Mouse (Mus musculus) forebrain, embryonic 12.5 days (tissue): ENCODE measurements around the gene Coq10a. TPM values are rescaled to one million over a fixed set of nuclear protein-coding genes. Genes with fewer than 3 reads are reported as not detected.

Experiments used
- ATAC-seq: fragments of 200-750 bp; cut with Nextera tagmentation; 2 replicates; pipeline ENCODE4 v1.8.0; 2017; ENCODE audit warnings: moderate TSS enrichment; ENCODE audit not compliant: low FRiP score
- H3K27ac ChIP-seq: fragments of 300-500 bp; sonication (generic); 2 replicates; pipeline ENCODE4 v1.5.1; 2016; ENCODE audit warnings: mild to moderate bottlenecking
- H3K27me3 ChIP-seq: fragments of 300-500 bp; sonication (generic); 2 replicates; pipeline ENCODE4 v1.6.1; 2016; ENCODE audit warnings: mild to moderate bottlenecking
- H3K36me3 ChIP-seq: fragments of 300-500 bp; sonication (generic); replicated peaks from 2 replicates; pipeline ENCODE4 v1.6.1; 2016; ENCODE audit warnings: mild to moderate bottlenecking
- H3K4me1 ChIP-seq: fragments of 300-500 bp; sonication (generic); 2 replicates; pipeline ENCODE4 v1.6.1; 2016
- H3K4me2 ChIP-seq: fragments of 300-500 bp; sonication (generic); 2 replicates; pipeline ENCODE4 v1.6.1; 2016; ENCODE audit warnings: mild to moderate bottlenecking, moderate library complexity
- H3K4me3 ChIP-seq: fragments of 300-500 bp; sonication (generic); replicated peaks from 2 replicates; pipeline ENCODE4 v1.5.1; 2016; ENCODE audit warnings: mild to moderate bottlenecking
- H3K9ac ChIP-seq: fragments of 300-500 bp; sonication (generic); 2 replicates; pipeline ENCODE4 v1.6.1; 2016; ENCODE audit warnings: mild to moderate bottlenecking
- H3K9me3 ChIP-seq: fragments of 300-500 bp; sonication (generic); 2 replicates; pipeline ENCODE4 v1.6.1; 2016
- WGBS: fragments of 180-500 bp; shearing (Covaris S2); methylation state at CpG from one replicate; pipeline ENCODE4 v1.1.7; 2016; 5-methylcytosine and 5-hydroxymethylcytosine counted together
- polyA plus RNA-seq: library from polyadenylated mRNA; unstranded; fragments of >200 nt; fragmentation: Nextera tagmentation; extraction: Ambion mirVana; gene quantifications from 2 replicates; pipeline ENCODE4 v1.2.1, GENCODE M21; 2016

Gene Coq10a
- polyA plus RNA-seq = 24.2 and 25.5 TPM in 2 replicates

DNA sequence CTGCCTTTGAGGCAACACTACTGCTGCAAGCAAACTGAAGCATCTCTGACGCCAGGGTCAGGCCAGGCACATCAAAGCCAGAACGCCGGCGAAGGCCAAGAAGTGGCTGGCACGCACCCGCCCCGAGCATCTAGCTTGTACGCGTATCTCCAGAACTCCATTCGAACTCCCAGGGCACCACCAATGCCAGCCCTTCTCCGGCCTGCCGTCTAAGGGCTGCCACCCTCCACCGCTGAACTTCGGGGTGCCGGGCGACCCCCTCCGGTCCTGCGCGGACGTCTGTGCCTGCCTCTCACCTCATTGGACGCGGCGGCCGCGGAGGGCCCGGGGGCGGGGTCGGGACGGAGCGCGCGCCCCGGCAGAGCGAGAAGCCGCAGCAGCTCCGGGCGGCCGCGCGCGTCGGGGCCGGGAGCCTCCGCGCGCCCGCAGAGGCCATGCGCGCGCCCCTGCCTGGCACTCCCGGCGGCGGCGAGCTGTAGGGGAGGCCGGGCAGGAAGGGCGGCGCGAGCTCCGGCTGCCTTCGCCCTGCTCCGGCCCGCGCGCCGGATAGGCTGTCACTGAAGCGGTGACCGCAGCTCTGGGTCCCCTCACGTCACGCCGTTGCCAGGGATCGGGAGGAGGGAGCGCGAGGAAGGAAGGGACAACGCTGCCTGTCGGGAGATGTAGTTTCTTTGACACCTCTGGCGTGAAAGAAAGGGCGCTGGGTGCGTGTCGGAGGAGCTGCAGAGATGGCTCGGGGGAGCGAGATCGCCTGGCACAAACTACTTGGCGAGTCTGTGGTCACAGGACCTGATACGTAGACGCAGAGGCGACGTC is at the start of gene Coq10a:
TSS of gene Coq10a (minus strand) at position 596 of the 816 bp plus-strand sequence.
- Histone ChIP-seq H3K27ac (peak within 1 kb of the TSS; percentile 96), H3K27me3 (0 out of 2 replicates have a peak, but pooled peaks cover 3% of the 10 kb centered on the region), H3K36me3 (peaks cover 15% of the 10 kb centered on the region), H3K9ac (peak within 1 kb of the TSS; percentile 69), H3K4me3 (peak within 1 kb of the TSS; percentile 65), H3K9me3 (no peaks in the 10 kb centered on the region), H3K4me2 (peak within 1 kb of the TSS; percentile 71), H3K4me1 (peaks cover 18% of the 10 kb centered on the region)
- peak; percentile 93 for ATAC-seq
- WGBS = under 1% methylated on average over 82 of the region's 87 CpGs

DNA sequence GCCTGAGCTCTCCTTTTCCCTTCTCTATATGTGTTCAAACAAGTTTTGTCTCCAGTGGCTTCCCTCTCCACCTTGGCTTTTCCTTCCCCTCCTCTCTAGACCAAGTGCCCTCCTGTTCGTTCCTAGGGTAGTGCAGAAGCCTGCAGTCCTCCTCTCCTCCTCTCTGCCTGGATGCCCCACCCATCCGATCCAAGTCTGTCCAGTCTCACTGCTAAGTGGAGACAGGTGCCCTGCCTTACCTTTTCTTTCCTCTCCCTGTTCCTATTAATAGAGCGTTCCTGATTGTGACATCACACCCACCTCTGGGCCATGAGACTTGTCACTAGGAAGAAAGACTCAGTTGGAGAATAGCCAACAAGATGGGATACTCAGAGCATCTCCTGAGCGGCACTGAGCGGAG is 46.1 kb upstream of the Coq10a start:
- Histone ChIP-seq H3K9me3 (no peaks in the 10 kb centered on the region), H3K27me3 (no peaks in the 10 kb centered on the region), H3K4me3 (no peak overlapping the region), H3K4me2 (no peak overlapping the region), H3K9ac (no peak overlapping the region), H3K27ac (no peak overlapping the region), H3K36me3 (peaks cover 54% of the 10 kb centered on the region), H3K4me1 (peaks cover 33% of the 10 kb centered on the region)
- 94% methylated on average over 5 of the region's 5 CpGs for WGBS
- ATAC-seq = no peak

- peaks cover 43% of the 10 kb centered on the region for H3K4me1 ChIP-seq
- H3K9ac ChIP-seq = peak overlapping the region; percentile 93; the same call in 1 of the 2 replicates
- no peak for ATAC-seq
- H3K4me3 ChIP-seq = peak overlapping the region; percentile 93
- H3K36me3 ChIP-seq = peaks cover 40% of the 10 kb centered on the region
- H3K27ac ChIP-seq = no peak overlapping the region
- peak overlapping the region; percentile 84 for H3K4me2 ChIP-seq
- 29% methylated on average over 1 of the region's 1 CpGs for WGBS
- H3K27me3 ChIP-seq = no peaks in the 10 kb centered on the region
- H3K9me3 ChIP-seq = no peaks in the 10 kb centered on the region
Measured at GRCm38 (mm10) chr10:128413076-128413475, 44.3 kb upstream of the Coq10a start.

- Histone ChIP-seq H3K27ac (no peak overlapping the region), H3K4me1 (peaks cover 46% of the 10 kb centered on the region), H3K9me3 (no peaks in the 10 kb centered on the region), H3K36me3 (peaks cover 40% of the 10 kb centered on the region), H3K4me2 (peak overlapping the region; percentile 84), H3K27me3 (no peaks in the 10 kb centered on the region), H3K9ac (peak overlapping the region; percentile 93), H3K4me3 (peak overlapping the region; percentile 93)
- 49% methylated on average over 1 of the region's 1 CpGs for WGBS
- ATAC-seq = no peak
Measured at GRCm38 (mm10) chr10:128412558-128412957, 43.8 kb upstream of the Coq10a start.

GRCm38 (mm10) chr10:128412055-128412381 is 43.2 kb upstream of the Coq10a start:
- H3K36me3 ChIP-seq = peaks cover 38% of the 10 kb centered on the region
- H3K9ac ChIP-seq = peak overlapping the region; percentile 93
- H3K4me1 ChIP-seq = peaks cover 46% of the 10 kb centered on the region
- peak overlapping the region; percentile 84 for H3K4me2 ChIP-seq
- H3K27me3 ChIP-seq = no peaks in the 10 kb centered on the region
- 0% methylated on average over 14 of the region's 14 CpGs for WGBS
- no peak for ATAC-seq
- H3K9me3 ChIP-seq = no peaks in the 10 kb centered on the region
- peak overlapping the region; percentile 93 for H3K4me3 ChIP-seq
- H3K27ac ChIP-seq = peak overlapping the region; percentile 96

DNA sequence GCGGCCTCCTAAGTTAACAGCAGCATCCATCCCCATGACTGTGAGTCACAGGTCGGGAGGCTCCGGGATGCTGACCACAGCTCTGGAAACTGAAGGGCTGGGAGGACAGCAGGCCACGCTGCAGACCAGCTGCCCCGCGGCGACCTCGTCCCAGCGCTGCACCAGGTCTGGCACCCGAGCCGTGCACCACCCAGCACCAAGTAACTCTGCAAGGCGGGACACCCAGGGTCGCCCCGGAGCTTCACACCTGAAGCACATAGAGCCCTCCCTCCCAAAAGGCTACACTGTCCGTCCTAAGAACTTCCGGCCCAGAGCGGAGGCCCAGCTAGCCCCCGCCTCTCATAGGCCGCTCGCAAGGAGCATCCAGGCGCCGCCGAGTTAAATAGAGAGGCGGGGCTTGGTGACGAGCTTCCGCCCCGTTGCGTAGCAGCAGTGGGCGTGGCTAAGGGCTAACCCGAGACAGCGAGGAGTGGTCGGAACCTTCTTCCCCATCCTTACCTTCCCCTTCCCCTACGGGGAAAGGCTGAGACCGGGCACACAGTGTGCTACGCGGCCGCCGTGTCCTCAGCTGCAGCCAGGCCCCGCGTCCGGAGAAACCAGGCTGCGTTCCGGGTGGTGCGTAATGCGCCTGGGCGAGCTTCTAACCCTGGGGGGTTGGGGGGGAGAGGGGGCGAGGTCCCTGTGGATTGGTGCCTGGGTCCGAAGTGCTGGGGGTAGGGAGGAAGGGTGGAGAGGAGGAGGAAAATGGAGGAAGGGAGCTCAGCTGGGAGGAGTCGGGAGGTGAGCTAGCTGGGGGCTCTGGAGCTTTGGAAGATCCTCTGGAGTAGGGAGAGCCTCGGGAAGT is 42.6 kb upstream of the Coq10a start, which contains the start of the genes Nabp2 and Rnf41:
TSS of gene Nabp2 (minus strand) at position 282 of the 844 bp plus-strand sequence.
TSS of gene Rnf41 (plus strand) at position 447 of the 844 bp plus-strand sequence.
- H3K36me3 ChIP-seq = peaks cover 35% of the 10 kb centered on the region

DNA sequence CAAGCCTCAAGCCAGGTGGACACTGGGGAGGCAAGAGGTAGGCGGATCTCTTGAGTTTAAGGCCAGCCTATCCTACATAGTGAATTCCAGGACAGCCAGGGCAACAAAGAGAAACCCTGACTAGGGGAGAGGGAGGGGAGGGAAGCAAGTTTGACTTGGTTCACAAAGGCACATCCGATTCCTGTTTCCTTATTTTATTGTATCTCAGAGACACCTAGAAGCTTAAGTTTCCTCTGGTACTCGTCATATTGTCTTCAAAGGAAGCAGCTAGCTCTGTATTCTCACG is 41.7 kb upstream of the Coq10a start:
- Histone ChIP-seq H3K9me3 (no peaks in the 10 kb centered on the region), H3K4me3 (peak overlapping the region; percentile 93), H3K4me2 (peak overlapping the region; percentile 84), H3K27me3 (no peaks in the 10 kb centered on the region), H3K27ac (peak overlapping the region; percentile 96), H3K4me1 (peaks cover 46% of the 10 kb centered on the region), H3K9ac (peak overlapping the region; percentile 93; the same call in 1 of the 2 replicates), H3K36me3 (peaks cover 37% of the 10 kb centered on the region)
- no peak for ATAC-seq
- WGBS = 27% methylated on average over 4 of the region's 4 CpGs

More for the DNA sequence above, 42.6 kb upstream of the Coq10a start, which contains the start of the genes Nabp2 and Rnf41:
- peak; percentile 89 for ATAC-seq
- Histone ChIP-seq H3K4me1 (peaks cover 46% of the 10 kb centered on the region), H3K4me2 (peak within 1 kb of the TSS; percentile 84), H3K9me3 (no peaks in the 10 kb centered on the region), H3K9ac (peak within 1 kb of the TSS; percentile 93), H3K27ac (peak within 1 kb of the TSS; percentile 96), H3K27me3 (no peaks in the 10 kb centered on the region), H3K4me3 (peak within 1 kb of the TSS; percentile 93)
- under 1% methylated on average over 49 of the region's 50 CpGs for WGBS

DNA sequence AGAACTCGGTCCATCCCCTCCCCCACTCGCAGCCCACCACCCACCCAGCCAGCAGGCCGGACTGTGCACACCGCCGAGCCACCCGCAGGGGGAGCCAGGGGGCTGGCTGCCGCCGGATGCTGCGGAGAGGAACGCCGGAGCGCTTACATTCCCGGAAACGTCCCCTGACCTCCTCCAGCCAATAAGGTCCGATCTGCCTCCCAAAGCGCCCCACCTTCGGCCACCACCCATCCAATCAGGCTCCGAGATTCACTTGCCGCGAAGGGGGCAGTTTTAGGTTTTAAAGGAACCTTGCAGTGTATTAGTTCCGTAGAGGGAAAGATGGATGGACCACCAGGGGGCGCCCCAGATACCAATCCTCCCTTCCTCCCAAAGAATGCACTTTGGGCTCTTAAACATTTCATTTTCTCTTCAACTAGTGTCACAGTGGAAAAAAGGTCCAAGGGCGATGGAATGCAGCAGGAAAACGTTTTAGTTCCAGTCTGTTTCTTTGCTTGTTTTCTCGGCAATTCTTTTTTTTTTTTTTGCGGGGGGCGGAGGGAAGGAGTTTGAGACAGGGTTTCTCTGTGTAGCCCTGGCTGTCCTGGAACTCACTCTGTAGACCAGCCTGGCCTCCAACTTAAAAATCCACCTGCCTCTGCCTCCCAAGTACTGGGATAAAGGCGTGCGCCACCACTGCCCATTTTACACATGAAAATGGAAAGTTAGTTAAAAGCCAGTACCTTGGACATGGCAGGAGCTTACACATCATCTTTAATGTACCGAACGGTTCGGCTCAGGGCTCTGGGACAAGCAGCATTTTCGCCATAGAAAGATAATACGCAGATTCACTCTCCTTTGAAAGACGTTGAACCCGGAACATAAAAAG is 41.1 kb upstream of the Coq10a start:
- peak overlapping the region; percentile 84 for H3K4me2 ChIP-seq
- H3K9ac ChIP-seq = peak overlapping the region; percentile 93
- H3K4me3 ChIP-seq = peak overlapping the region; percentile 93
- peaks cover 46% of the 10 kb centered on the region for H3K4me1 ChIP-seq
- ATAC-seq = peak; percentile 92
- H3K27ac ChIP-seq = peak overlapping the region; percentile 96
- H3K36me3 ChIP-seq = peaks cover 35% of the 10 kb centered on the region
- WGBS = 5% methylated on average over 36 of the region's 36 CpGs
- H3K9me3 ChIP-seq = no peaks in the 10 kb centered on the region
- no peaks in the 10 kb centered on the region for H3K27me3 ChIP-seq

DNA sequence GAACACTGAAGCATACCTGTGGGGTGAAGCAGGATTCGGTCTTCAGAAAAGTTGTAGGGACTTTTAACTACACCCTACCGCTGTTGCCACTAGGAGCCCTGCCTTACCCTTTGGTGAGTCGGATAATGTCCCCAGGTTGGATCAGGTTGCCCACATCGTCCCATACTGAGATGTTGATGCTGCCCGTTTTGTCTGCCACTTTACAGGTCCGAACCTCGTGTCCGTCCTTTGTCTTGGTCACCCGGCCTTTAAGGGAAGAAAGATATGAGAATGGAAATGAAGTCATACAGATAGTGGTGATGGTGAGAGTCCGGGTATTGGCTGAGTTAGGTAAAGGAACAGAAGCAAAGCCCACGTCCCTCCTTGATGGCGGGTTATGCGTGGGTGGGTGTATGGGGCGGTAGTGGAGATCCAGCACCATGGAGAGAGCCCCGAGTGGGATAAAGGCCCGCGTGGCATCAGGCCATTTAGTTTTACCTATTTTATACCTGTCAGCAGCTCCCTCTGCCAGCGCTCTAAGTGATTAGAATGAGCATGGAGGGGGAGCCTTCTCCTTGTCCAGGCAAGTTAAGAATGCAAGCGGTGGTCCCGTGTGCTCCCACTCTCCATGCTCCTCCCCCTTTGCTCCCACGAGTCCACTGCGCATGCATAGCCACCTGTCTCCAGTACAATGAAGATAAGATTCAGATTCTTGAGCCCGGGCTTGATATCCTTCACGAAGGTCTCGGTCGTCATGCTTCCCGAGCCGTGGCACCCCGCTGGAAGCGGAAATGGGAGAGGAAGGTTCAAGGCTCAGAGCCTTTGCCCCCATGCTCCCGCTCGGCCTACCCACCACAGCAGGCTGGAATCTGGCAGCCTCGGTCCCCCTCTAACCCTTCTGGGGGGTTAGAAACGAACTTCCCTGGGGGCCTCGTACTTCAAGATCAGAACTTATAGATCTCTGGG is 40.1 kb upstream of the Coq10a start:
- Histone ChIP-seq H3K27me3 (no peaks in the 10 kb centered on the region), H3K9me3 (no peaks in the 10 kb centered on the region), H3K9ac (peak overlapping the region; percentile 86), H3K4me2 (peak overlapping the region; percentile 84), H3K27ac (peak overlapping the region; percentile 96), H3K4me1 (peaks cover 45% of the 10 kb centered on the region), H3K36me3 (peaks cover 34% of the 10 kb centered on the region), H3K4me3 (peak overlapping the region; percentile 93)
- ATAC-seq = peak; percentile 16; the same call in 1 of the 2 replicates
- 18% methylated on average over 35 of the region's 35 CpGs for WGBS

- Histone ChIP-seq H3K4me2 (no peak overlapping the region), H3K4me1 (peaks cover 12% of the 10 kb centered on the region), H3K4me3 (no peak overlapping the region), H3K27me3 (no peaks in the 10 kb centered on the region), H3K9ac (no peak overlapping the region), H3K27ac (no peak overlapping the region), H3K36me3 (peaks cover 39% of the 10 kb centered on the region), H3K9me3 (no peaks in the 10 kb centered on the region)
- 92% methylated on average over 7 of the region's 7 CpGs for WGBS
- no peak for ATAC-seq
Measured at GRCm38 (mm10) chr10:128403931-128404330, 35.1 kb upstream of the Coq10a start.

GRCm38 (mm10) chr10:128401638-128402037 is 32.8 kb upstream of the Coq10a start:
- Histone ChIP-seq H3K4me1 (peaks cover 14% of the 10 kb centered on the region; the same call in 1 of the 2 replicates), H3K9ac (no peak overlapping the region), H3K36me3 (peaks cover 32% of the 10 kb centered on the region), H3K9me3 (no peaks in the 10 kb centered on the region), H3K4me3 (no peak overlapping the region), H3K27me3 (no peaks in the 10 kb centered on the region), H3K4me2 (no peak overlapping the region), H3K27ac (no peak overlapping the region)
- ATAC-seq = no peak
- WGBS = 84% methylated on average over 9 of the region's 9 CpGs
